Mouse (Mus musculus): ENCODE results near the gene Klf13.

DNA sequence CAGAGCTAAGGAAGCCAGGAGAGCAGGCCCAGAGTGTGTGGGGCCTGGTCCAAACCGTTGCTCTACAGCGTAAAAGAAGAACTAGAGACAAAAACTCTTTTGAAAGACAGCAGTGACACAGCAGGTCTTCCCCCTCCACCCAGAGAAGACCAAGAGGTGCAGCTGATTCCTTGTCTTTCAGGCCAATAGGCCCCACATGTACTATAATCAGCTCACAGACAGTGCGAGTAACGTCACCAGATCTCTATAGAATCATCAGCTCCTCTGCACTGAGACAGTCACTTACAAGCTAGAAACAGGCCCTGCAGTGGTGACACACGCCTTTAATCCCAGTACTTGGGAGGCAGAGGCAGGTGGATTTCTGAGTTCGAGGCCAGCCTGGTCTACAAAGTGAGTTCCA, 4.8 kb downstream of the Klf13 start:
- no peak for TF ChIP-seq CTCF (IDR thresholded peaks at IDR 0.05; ENCODE audit: control insufficient read depth, insufficient read depth, insufficient read length)
- TF ChIP-seq CEBPB (IDR thresholded peaks at IDR 0.05; ENCODE audit: low read depth) = no peak
- TF ChIP-seq USF1 (IDR thresholded peaks at IDR 0.05; ENCODE audit: low read depth) = no peak
- no peak for TF ChIP-seq MAX (IDR thresholded peaks at IDR 0.05)
- TF ChIP-seq MYOD1 (IDR thresholded peaks at IDR 0.05; ENCODE audit: control insufficient read depth, insufficient read length, low read depth) = no peak
